Mouse (Mus musculus): ENCODE results near the gene Pml.

Gene Pml

DNA sequence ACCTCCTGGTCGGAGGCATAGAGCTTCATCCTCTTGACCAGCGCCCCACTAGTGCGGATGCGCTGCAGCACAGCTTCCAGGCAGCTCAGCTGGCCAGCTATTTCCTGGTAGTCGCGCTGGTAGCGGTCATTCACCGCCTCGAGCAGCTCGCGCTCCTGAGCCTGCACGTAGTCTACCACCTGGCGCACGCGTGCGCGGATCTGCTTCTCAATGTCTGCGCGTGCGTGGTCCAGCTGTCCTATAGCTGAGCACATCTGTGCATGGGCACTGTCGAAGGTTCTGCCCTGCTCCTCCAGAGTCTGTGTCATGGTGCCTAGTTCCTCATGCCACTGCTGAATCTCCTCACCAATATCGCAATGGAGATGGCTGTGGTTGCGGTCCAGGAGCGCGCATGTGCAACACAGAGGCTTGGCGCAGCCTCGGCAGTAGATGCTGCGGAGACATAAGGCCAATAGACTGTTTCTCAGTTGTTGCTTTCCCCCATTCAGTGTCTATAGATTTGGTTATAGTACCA lies 15.0 kb downstream of the Pml start:
- no peak for DNase-seq (ENCODE audit: low read depth)

DNA sequence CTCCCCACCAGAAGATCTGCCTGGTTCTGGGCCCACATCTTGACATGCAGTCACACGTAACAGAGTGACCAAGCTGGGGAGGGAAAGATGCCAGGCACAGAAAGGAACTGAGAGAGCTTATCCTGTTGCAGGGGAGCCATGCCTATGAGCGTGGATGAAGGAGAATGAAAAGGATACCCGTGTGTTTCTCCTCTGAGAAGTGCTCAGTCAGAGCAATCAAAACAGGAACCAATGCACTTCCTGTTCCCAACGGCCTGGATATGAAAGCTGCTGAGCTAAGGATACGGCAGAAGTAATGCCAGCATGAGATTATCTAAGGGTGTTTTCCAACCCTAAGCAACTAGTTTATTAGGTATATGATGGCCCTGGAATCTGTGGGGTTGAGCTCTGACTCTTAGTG lies 17.2 kb downstream of the Pml start:
- peak; percentile 69 for DNase-seq (ENCODE audit: low read depth)

DNA sequence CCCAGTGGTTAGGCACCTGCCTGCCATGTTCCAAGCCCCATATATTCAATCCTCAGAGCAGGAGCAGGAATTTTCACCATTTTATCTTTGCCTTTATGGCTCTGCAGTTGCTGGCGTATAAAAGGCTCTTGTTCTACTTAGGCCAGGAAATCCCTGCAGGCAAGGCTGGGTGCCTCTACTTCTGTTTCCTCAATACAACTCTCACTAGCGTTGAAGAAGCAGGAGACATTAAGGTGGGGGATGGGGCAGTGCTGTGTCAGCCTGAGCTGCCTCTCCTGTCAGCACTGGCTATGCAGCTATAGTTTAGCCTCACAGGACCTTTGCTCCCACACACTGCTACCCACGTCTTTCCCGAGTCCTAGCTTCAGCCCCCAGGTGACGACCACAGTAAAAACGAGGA lies 17.8 kb downstream of the Pml start:
- peak; percentile 47 for DNase-seq (ENCODE audit: low read depth)

DNA sequence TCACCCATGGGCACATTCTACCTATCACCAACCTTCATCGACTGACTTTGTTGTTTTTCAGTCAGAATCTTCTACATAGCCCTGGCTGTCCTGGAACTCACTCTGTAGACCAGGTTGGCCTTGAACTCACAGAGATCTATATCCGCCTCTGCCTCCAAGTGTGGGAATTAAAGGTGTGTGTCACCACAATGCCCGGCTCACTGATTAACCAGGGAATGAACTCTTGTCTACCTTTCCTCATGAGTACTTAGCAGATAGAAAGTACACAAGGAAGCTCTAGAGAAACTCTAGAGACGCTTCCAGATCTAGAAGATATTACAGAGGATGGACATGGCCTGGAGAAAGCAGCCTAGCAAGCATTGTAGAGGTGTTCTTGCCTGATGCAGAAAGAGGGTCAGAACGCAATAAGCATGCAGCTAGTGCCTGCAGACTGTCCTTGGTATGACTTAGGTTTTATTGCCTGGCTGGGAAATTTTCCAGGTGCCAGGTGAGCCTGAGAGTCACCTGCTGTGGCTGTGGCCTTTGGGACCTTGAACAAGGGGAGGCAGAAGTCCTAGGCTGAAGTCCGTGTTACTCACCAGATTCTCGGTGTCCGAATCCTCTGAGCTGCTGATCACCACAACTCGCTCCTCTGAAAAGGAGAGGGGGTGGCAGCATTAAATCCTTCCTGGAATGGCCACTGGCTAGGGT lies 20.7 kb downstream of the Pml start:
- DNase-seq (ENCODE audit: low read depth), result no peak

DNA sequence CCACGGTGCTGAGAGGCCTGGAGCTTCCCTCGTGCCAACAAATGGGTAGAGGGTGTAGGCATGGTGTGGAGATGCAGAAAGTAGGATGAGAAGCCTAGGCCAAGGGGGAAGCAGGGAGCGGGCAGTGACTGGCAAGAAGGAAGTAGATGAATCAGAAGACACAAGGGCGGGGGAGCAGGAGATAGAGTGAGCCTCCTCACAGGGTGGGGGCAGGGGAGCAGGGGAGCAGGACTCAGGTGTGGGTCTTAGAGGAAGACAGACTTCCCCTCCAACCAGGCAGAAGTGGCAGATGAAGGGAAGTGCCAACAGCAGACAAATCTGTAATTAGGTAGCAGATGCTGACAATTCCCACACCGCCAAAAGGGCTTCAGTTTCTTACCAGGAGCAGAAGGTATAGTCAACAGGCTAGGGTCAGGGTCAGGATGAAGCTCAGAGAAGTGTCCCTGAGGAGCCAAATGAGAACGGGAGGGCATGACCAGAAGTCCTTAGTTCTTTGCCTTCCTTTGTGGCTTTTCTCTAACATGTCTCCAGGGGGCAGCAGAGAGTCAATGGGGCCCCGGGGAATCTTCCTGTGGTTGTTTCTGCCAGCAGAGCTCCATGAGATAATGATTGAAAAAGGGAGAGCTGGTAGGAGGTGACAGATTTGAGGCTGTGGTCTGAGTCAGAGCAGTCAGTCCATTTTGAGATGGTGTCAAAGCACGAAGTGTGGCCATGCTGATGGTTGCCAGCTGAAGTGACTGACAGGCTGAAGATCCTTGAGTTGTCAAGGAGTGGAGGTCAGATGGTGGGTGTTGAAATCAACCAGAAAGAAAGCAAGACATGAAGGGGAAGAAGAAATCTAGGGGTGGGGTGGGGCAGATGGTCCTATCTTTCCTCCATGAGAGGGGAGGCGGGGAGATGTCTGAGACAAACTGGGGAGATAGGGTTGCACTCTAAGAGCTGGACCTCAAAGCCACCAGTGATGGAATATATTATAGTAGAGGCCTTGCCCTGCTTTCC lies 23.4 kb downstream of the Pml start:
- peak; percentile 81 for DNase-seq (ENCODE audit: low read depth)

DNA sequence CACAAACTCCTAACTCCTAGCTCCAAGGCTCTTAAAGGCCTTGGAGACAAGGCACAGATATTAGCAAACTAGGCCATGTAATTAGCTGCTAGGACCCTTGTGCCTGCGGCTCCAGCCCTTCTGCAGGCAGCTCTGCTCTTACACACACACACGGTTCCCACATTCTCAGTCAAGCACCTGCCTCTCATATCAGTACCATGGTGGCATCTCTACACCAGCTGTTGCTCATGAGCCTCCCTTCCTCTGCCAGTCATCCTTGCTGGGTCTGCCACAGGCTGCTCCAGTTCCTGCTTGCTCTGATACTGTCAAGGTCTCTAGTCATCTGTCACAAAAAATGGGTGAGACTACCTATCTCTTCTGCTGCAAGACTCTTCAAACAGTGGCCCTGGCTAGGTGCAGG lies 25.2 kb downstream of the Pml start:
- no peak for DNase-seq (ENCODE audit: low read depth)

DNA sequence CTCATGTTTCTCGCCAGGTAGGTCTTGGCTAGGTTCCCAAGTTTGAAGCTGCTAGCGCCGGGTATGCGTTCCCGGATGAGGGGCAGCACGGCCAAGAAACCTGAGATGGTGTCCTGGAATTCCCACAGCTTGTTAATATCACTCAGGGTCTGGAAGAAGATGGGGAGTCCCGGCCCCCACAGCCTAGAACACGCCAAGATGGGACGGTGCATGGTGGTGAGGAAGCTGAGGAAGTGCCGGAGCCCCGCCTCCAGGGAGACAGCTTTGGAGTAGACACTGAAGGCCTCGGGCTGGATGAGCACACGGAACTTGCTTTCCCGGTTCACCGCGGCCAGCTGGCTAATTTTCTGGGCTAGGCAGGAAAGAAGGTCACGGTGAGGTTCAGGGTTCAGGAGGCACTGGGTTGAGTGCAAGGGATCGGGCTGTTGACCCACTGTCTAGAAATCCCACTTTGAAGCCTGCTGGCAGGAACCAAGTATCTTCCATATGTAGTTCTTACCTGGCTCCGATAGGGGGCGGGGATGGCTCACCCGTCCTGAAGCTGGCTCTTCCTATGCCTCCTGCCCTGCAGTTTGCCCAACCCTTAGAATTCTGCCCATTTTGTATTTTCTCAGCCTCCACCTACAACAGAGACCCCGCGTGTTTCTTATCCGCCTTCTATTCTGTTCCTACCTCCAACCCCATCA lies 29.2 kb downstream of the Pml start:
- DNase-seq (ENCODE audit: low read depth), result peak; percentile 70

DNA sequence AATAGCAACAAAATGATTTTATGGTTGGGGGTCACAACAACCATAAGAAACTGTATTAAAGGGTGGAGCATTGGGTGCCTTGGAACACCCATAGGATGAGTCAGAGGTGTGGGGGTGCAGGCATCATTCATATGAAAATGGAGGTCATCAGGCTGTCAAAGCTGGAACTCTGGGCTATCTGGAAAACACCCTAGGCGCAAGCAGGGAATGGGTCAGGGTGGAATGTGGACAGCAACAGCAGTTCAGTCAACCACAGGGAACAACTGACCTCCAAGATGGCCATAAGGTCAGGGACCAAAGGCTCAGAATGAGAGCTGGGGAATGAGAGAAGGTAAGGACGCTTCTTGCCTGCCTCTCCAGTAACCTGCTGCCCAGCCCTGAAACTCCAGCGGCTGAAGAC lies 31.0 kb downstream of the Pml start:
- DNase-seq (ENCODE audit: low read depth), result no peak

DNA sequence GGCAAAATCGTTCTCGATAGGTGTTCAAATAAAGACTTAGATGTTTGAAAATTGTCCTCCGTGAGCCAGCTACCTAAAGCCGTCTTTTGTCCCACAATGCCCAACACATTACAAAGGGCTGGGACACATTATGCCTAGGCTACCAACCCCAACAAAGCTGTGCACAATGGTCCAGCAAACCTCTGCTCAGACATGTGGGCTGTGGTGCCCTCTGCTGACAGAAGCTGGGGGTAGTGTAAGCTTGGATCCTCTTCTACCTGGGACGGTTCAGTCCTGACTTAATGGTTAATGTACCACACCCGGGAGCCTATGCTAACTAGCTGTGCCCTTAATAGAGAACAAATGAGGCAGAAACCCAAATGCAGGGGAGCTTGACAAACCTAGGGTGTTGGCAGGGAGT lies 33.2 kb downstream of the Pml start:
- DNase-seq (ENCODE audit: low read depth), result peak; percentile 38

DNA sequence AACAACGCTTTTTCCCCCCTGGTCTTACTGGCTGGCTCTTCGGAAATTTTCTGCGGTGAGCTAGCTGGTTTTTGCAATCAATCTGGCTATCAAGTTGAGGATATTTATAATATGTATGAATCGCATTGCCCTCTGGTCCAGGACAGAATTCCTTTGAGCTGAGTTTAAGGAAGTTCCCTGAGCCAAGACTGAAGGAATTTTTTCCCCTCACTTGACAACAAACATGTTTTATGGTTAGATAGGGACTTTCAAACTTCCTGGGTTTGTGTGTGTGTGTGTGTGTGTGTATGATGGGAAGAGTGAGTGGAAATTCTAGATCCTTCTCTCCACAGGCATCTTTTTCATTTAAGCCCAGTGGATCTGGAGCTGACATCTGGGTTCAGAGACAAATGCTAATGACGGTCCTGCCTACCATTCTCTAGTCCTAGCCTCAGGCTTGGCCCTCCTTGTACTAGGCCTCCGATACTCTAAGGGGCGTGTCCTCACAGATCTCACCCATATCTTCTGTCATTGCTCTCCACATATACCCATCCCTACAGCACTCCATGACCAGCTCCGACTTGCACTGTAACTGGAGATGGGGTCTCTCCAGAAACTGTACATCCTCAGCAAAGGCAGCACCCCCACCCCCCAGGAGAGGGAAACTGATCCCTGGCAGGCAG lies 34.9 kb downstream of the Pml start:
- no peak for DNase-seq (ENCODE audit: low read depth)

DNA sequence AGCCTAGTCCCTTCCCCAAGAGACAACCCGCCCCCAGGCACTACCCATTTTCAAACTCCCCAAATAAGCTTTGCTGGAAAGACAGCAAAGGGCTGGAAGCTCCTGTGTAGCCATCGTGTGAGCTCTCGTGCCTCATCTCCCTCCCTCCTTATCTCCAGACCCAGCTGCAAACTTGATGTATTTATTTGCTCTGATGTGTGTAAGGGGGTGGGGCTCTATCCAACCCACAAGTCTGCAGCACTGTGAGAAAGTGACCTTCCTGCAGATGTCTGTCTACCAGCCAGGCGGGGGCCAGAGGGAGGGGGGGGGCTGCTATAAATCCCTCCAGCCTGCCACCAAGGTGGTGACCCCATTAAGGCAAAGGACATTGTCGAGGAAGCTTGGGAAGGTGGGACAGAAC lies 35.7 kb downstream of the Pml start:
- peak; percentile 36 for DNase-seq (ENCODE audit: low read depth)

DNA sequence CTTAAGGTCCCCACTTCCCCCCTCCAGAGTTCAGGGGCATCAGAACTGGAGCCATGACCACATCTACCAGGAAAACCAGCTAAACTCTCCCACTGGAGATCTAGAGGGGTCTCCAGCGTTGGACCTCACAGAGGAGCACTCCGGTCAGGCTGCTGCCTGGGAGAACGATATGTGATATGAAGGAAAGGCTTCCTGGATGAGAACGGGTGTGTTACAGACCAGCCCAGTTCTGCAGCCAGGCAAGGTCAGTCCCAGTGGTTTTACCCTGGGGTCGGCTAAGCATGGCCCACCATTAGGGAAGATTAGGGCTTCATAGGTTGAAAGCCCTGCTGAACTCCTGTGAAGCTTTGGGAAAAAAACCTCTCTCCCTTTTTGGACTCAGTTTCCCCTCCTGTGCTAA lies 36.2 kb downstream of the Pml start:
- no peak for DNase-seq (ENCODE audit: low read depth)

DNA sequence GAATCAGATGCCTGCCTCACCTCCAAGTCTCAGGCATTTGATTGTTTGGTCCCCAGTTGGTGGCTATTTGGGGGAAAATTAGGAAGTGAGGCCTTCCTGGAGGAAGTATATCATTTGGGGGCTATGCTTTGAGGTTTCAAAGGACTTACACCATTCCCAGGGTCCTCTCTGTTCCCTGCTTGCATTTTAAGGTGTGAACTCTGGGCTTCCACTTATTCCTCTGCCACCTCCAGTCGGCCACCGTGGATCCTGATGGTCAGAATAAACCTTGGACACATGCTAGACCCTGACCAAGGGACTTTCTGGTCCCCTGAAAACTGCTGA lies 39.3 kb downstream of the Pml start:
- DNase-seq (ENCODE audit: low read depth), result no peak

DNA sequence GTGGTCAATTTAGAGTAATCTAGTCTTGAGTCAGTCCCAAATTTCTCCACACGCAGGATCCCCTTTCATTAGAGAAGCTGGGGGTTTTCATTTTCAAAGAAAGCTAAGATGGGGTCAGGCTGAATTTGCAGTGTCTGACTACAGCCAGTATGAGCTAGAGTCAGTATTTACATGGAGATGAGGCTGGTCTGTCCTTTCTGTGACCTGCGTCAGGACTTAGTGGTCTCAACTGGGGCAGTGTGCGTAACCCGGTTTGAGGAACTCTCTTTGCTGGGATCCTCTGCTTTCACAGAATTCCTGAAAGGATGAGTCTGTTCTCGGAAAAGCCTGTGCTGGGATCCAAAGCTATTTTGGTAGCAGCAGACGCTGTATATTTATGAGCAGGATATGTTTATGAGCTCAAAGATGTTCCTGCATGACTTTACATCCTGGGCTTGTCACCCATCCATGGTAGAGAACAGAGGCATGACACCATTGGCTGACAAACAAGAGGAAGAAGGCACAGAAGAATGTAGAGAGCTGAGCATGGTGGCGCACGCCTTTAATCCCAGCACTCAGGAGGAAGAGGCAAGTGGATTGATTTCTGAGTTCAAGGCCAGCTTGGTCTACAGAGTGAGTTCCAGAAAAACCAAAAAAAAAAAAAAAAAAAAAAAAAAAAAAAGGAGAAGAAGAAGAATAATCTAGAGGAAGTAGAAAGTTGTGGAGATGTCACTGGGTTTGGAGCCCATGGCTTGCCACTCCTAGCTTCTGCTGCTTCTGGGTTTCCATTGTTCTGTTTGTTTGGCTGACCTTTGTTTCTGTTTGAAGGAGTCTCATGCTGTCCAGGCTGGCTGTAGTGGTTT lies 39.9 kb downstream of the Pml start:
- no peak for DNase-seq (ENCODE audit: low read depth)

DNA sequence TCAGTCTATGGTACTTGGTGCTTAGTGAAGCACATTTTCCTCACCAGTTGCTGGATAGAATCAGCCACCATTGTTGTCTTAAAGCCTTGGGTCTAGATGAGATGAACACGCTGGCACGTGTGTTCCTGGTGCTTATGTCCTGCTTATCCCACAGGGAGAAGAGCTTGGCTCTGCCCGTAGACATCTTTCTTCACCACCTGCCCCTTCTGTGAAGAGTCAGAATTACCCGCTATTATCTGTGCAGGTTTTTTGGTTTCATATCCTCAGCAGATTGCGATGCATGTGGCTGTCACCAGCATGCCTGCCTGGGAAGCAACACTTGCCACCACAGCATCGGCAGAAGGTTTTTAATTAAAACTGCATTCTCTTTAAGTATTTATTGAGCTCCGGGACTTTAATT lies 43.6 kb downstream of the Pml start:
- DNase-seq (ENCODE audit: low read depth), result no peak

DNA sequence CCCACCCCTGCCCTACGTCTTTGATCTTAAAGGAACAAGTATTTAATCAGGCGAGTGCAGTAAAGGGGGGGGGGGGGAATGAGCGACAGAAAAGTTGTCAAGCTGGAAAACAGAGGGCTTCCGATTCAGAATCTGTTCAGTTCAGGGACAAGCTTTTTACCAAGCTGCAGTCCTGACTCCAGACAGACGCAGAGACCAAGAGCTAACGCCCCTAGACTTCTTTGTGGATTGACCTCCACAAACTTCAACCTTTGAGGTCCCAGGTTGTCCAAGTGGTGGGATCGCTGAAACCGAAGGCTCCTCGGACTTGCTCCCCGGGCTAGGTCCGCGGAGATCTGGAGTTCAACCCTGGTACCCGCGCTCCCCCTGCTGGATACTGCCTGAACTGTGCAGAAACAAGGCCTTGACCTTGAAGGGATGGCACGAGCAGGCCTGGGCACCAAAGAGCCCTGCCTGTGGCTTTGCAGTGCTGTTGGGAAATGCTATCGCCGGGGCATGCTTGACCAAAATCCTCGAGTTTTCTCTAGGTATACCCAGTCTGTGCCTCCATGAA lies 45.1 kb downstream of the Pml start:
- peak; percentile 89 for DNase-seq (ENCODE audit: low read depth)

DNA sequence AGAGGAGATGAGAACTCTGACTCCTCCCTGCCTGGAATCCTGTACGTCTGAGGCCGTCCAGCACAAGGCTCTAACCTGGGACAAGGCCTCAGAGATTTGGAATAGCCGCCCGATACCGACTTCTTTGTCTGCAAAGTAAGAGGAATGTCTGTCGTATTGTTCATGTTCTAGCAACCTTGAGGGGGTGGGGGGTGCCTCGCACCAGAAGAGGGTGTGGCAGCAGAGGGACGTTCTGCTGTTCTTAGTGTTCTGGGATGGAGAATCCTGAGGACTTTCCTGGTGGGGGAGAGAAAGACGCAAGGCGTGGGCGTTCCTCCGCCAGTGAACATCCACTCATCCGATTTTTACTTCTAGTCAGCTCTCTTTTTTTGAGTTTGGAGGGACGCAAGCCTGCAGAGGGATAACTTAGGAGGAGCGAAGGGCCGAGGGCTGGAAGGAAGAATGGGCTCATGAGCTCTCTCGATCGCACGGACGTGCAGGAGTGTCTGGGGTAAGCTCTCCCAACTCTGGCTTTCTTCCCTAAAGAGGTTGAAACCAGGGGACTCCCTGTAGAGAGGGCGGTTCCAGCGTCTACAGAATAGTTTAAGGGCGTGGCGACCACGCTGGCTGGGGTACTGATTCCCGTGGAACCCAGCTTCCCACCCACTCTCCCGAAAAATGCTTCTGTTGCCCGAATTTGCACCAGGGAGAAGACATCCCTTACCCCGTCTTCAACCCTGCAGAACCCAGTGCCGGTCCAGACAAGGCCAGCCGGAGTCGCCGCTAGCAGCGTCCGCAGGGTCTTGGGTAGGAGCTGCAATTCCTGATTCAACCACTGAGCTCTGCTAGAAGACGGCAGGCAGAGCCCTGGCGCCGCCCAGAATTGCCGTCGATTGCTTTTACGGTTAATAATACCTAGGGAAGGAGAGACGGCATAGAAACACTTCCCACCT lies 45.8 kb downstream of the Pml start, which contains the start of the genes Islr and Islr2:
TSS of gene Islr (minus strand) at position 791 of the 932 bp plus-strand sequence.
TSS of gene Islr2 (minus strand) at position 804 of the 932 bp plus-strand sequence.
- peak; percentile 53 for DNase-seq (ENCODE audit: low read depth)

DNA sequence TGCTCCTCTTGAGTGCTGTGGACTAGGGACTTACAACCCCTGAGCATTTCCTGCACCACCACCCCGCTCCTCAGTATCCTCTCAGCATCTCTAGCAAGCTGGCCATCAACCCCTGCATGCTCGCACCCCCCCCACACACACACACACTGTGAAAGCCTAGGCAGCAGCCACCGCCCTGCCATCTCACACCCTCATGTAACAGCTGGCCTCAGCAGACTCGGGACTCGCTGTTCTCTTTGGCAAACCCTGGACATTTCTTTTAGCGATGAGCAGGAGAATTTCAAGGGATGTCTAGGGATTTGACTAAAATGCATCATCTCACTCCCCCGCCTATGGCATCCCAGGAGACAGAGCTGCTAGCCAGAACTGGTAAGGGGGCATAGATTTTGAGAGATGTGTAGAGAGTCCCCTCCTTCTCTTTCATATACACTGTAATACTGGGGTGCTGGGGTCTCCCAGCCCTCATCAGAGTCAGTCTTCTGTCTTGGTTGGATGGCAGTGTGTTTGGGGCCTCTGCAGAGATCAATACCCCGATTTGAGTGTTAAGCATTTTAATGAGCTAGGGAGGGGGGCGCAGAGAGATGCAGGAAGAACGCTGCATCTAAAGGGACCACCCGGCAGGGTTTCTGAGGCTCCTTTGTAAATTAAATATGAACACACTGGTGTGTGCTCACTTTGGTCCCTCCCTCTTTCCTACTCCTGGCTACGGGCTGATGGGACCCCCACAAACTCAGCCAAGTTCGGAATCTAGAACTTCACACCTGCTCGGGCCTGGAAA lies 46.7 kb downstream of the Pml start:
- DNase-seq (ENCODE audit: low read depth), result no peak
